Mouse (Mus musculus) liver, postnatal 0 days (tissue): ENCODE data around the gene Gm47996.

Experiments
- CTCF ChIP-seq: sonication (generic); IDR thresholded peaks from 2 replicates; pipeline ENCODE4 v1.5.1; 2016; ENCODE audit warnings: antibody characterized with exemption, low read depth
- EP300 ChIP-seq: IDR thresholded peaks from 2 replicates; pipeline ENCODE4 v1.6.1; 2016; ENCODE audit warnings: antibody characterized with exemption, low read depth, mild to moderate bottlenecking

GRCm38 (mm10) chr1:151222561-151223267 is 12.8 kb downstream of the Gm47996 start:
- 0 out of 2 replicates have a peak, but pooled peaks have one; percentile 10 for TF ChIP-seq CTCF
- TF ChIP-seq EP300: no peak
